Mouse (Mus musculus) heart, postnatal 36 days (tissue): ENCODE data around the gene Nlk. TPM values are rescaled to one million over a fixed set of nuclear protein-coding genes. Genes with fewer than 3 reads are reported as not detected.

Experiments used
- DNase-seq, 2 experiments: peaks; one replicate each; pipeline ENCODE4 v3.0.0; 2021 to 2022
- intact Hi-C: fragments of 180-260 bp; cut with DNase I; formaldehyde crosslinking; loops from one replicate; pipeline ENCODE4 v1.15.1; 2025
- total RNA-seq, 2 experiments: library from RNA; stranded (reverse); gene quantifications; 2 replicates each; pipeline ENCODE4 v1.2.3; 2021

Nlk gene
- total RNA-seq = 10 to 100 TPM; 11.4 to 11.9 TPM

- DNase-seq = peak; percentile 98 to 99
- intact Hi-C loops = loop anchor here (5.0 kb wide), 2 partner anchors 130 kb away; partner anchors contain the start of gene Lyrm9
Measured at GRCm38 (mm10) chr11:78696777-78697752, at the start of gene Nlk. TSS of gene Nlk (minus strand) at chr11:78697373.

GRCm38 (mm10) chr11:78746264-78746663 is 49.1 kb upstream of the Nlk start:
- intact Hi-C loops = no loop called here
- DNase-seq = no peak

- intact Hi-C loops = no loop called here
- DNase-seq = peak in 1 of 2 experiments; percentile 22
Measured at GRCm38 (mm10) chr11:78745475-78745874, 48.3 kb upstream of the Nlk start.

GRCm38 (mm10) chr11:78742461-78742860 is 45.3 kb upstream of the Nlk start:
- intact Hi-C loops = no loop called here
- DNase-seq = no peak

GRCm38 (mm10) chr11:78741958-78742357 is 44.8 kb upstream of the Nlk start:
- intact Hi-C loops = no loop called here

GRCm38 (mm10) chr11:78739361-78739760 is 42.2 kb upstream of the Nlk start:
- intact Hi-C loops = no loop called here

More at GRCm38 (mm10) chr11:78741958-78742357, 44.8 kb upstream of the Nlk start:
- DNase-seq = no peak

GRCm38 (mm10) chr11:78736877-78737408 is 39.8 kb upstream of the Nlk start:
- intact Hi-C loops = no loop called here
- no peak for DNase-seq

More at GRCm38 (mm10) chr11:78739361-78739760, 42.2 kb upstream of the Nlk start:
- DNase-seq = no peak

- no peak for DNase-seq
- intact Hi-C loops = no loop called here
Measured at GRCm38 (mm10) chr11:78735168-78735567, 38.0 kb upstream of the Nlk start.

- no peak for DNase-seq
- intact Hi-C loops = no loop called here
Measured at GRCm38 (mm10) chr11:78732619-78733018, 35.4 kb upstream of the Nlk start.

- DNase-seq = no peak
- intact Hi-C loops = no loop called here
Measured at GRCm38 (mm10) chr11:78730902-78731301, 33.7 kb upstream of the Nlk start.

GRCm38 (mm10) chr11:78728041-78728440 is 30.9 kb upstream of the Nlk start:
- intact Hi-C loops = no loop called here
- DNase-seq = no peak

GRCm38 (mm10) chr11:78726366-78726765 is 29.2 kb upstream of the Nlk start:
- intact Hi-C loops = no loop called here

GRCm38 (mm10) chr11:78724792-78725191 is 27.6 kb upstream of the Nlk start:
- intact Hi-C loops = no loop called here
- DNase-seq = no peak

More at GRCm38 (mm10) chr11:78726366-78726765, 29.2 kb upstream of the Nlk start:
- DNase-seq = no peak

GRCm38 (mm10) chr11:78721419-78721818 is 24.2 kb upstream of the Nlk start:
- intact Hi-C loops = no loop called here
- no peak for DNase-seq

- intact Hi-C loops = no loop called here
- no peak for DNase-seq
Measured at GRCm38 (mm10) chr11:78717655-78718054, 20.5 kb upstream of the Nlk start.

- intact Hi-C loops = no loop called here
- no peak for DNase-seq
Measured at GRCm38 (mm10) chr11:78708642-78709041, 11.5 kb upstream of the Nlk start.

GRCm38 (mm10) chr11:78706026-78706425 is 8.9 kb upstream of the Nlk start:
- no peak for DNase-seq
- intact Hi-C loops = no loop called here

- no peak for DNase-seq
- intact Hi-C loops = no loop called here
Measured at GRCm38 (mm10) chr11:78703085-78703484, 5.9 kb upstream of the Nlk start.

- DNase-seq = no peak
- intact Hi-C loops = no loop called here
Measured at GRCm38 (mm10) chr11:78702319-78702718, 5.1 kb upstream of the Nlk start.

- intact Hi-C loops = loop anchor here (5.0 kb wide), 2 partner anchors 130 kb away; partner anchors contain the start of gene Lyrm9
- peak; percentile 84 to 89 for DNase-seq
Measured at GRCm38 (mm10) chr11:78697753-78698171, 589 bp upstream of the Nlk start.

GRCm38 (mm10) chr11:78694249-78694648 is 2.9 kb downstream of the Nlk start:
- DNase-seq = peak; percentile 7 to 21
- intact Hi-C loops = no loop called here

GRCm38 (mm10) chr11:78693307-78693706 is 3.9 kb downstream of the Nlk start:
- intact Hi-C loops = no loop called here
- DNase-seq = no peak
